Mouse (Mus musculus): ENCODE measurements at regions not wholly inside any gene's neighbourhood (a gene's known extent, or its start where the extent isn't known, plus 50 kb on each side); places are given as distances from the start of the nearest gene placed in this dataset.

DNA sequence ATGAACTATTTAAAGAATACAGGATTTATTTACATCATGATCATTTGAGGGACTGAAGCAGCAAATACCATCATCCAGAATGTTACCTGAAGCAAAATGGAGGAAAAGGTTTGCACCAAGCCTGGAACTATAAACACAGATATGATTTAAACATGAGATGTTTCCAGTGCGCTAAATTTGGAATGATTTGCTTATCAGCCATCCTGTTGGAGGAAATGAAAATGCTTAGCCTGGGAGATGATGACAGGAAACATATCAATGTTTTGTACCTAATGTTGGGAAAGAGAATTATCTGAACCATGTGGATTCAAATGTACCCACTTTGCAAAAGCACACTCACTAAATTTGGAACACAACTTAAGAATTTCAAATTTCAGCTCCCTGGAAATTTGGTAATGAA, 149.3 kb downstream of the Adgra3 start:
- no peak for TF ChIP-seq CTCF (IDR thresholded peaks at IDR 0.05)
- no peak overlapping the region for H3K27ac ChIP-seq
- H3K4me3 ChIP-seq, result no peak overlapping the region
- no peak for DNase-seq
- intact Hi-C loops (cut with DNase I), result no loop called here

DNA sequence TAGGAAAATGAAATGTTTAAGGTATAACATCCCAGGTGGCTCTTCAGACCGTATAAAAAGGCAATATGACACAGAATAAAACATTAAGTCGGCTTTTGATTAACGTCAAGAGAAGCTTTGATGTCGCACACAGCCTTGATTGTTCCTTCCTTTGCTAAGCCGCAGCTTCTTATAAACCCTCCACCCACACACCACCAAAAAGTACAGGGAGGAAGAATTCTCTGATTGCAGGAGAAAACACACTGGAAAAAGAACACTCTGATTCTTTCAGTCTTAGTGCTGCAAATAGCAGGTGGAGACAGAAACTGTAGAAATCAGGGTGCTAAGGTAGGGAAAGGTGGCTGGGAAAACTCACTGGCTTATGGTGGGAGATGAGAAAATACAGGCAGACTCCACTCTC, 162.7 kb downstream of the Adgra3 start:
- intact Hi-C loops (cut with DNase I), result no loop called here
- no peak for TF ChIP-seq CTCF (IDR thresholded peaks at IDR 0.05)
- DNase-seq, result no peak
- Histone ChIP-seq H3K27ac (no peak overlapping the region), H3K4me3 (no peak overlapping the region)

GRCm38 (mm10) chr5:49880383-49880782, 178.4 kb downstream of the Adgra3 start:
- TF ChIP-seq CTCF (IDR thresholded peaks at IDR 0.05), result no peak
- intact Hi-C loops (cut with DNase I), result no loop called here
- no peak overlapping the region for H3K27ac ChIP-seq
- DNase-seq, result no peak
- H3K4me3 ChIP-seq, result no peak overlapping the region

DNA sequence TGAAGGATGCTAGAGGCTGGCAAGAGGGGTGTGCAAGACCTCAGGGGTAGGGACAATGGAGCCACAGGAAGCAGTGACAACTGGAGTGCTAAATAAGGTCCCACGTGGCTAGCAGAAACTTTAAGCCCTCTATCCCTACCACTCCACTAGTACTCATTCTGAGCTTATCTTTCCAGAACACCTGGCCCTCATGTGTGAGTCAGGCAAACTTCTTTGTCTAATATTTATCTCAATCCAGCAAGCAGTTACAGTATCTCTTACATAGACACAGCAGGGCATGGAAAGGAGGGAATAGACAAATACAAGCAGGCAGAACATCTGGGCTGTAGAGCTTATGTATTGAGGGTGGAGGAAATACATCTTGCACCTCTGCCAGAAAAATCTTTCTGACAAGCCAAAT, 182.6 kb downstream of the Adgra3 start:
- H3K4me3 ChIP-seq, result no peak overlapping the region
- no peak for TF ChIP-seq CTCF (IDR thresholded peaks at IDR 0.05)
- no peak overlapping the region for H3K27ac ChIP-seq
- intact Hi-C loops (cut with DNase I), result no loop called here
- DNase-seq, result no peak

- H3K27ac ChIP-seq, result no peak overlapping the region
- DNase-seq, result no peak
- TF ChIP-seq CTCF (IDR thresholded peaks at IDR 0.05), result peak; percentile 44
- intact Hi-C loops (cut with DNase I), result no loop called here
- no peak overlapping the region for H3K4me3 ChIP-seq
Observed at GRCm38 (mm10) chr5:49857202-49857601, 201.6 kb downstream of the Adgra3 start.

DNA sequence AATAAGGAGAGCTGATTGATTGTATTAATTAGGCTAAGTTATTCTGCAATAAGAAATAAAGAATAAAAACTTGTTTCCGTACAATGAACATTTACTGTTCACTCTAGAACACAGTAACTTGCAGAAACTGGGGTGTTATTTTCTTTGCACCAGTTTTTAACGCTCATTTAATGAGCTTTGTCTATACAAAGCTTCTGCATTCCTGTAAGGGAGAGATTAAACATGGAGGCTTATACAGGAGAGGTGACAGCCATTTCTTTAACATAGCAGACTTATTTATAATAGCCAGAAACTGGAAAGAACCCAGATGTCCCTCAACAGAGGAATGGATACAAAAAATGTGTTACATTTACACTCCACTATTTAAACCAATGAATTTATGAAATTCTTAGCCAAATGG, 202.8 kb downstream of the Adgra3 start:
- Histone ChIP-seq H3K4me3 (no peak overlapping the region), H3K27ac (no peak overlapping the region)
- no peak for DNase-seq
- no peak for TF ChIP-seq CTCF (IDR thresholded peaks at IDR 0.05)
- intact Hi-C loops (cut with DNase I), result no loop called here

GRCm38 (mm10) chr5:49848680-49849079, 210.1 kb downstream of the Adgra3 start:
- no peak for DNase-seq
- TF ChIP-seq CTCF (IDR thresholded peaks at IDR 0.05), result no peak
- no peak overlapping the region for H3K27ac ChIP-seq
- no peak overlapping the region for H3K4me3 ChIP-seq
- intact Hi-C loops (cut with DNase I), result no loop called here

DNA sequence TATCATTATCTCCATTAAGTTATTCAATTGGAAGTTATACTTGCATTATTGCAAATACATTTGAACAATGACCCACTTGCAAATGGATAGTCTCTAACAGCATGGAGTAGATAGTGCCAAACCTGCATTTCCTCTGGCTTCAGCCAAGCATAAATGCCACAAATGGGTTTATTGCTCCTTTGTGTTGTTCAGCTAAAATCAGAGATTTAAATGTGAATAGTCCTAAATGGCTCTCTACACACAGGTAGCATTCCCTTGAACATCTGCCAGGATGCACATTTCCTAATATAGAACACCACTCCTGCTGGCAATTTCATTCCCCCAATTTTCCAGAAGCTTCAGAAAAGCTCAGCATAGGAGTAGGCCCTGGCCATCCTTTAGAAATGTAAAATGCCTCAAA, 210.6 kb downstream of the Adgra3 start:
- intact Hi-C loops (cut with DNase I), result no loop called here
- DNase-seq, result no peak
- no peak overlapping the region for H3K27ac ChIP-seq
- no peak overlapping the region for H3K4me3 ChIP-seq
- no peak for TF ChIP-seq CTCF (IDR thresholded peaks at IDR 0.05)

GRCm38 (mm10) chr5:49818832-49819231, 240.0 kb downstream of the Adgra3 start:
- TF ChIP-seq CTCF (IDR thresholded peaks at IDR 0.05), result no peak
- Histone ChIP-seq H3K27ac (no peak overlapping the region), H3K4me3 (no peak overlapping the region)
- DNase-seq, result no peak
- intact Hi-C loops (cut with DNase I), result no loop called here

GRCm38 (mm10) chr5:49816751-49817150, 242.1 kb downstream of the Adgra3 start:
- DNase-seq, result no peak
- intact Hi-C loops (cut with DNase I), result no loop called here
- H3K27ac ChIP-seq, result no peak overlapping the region
- H3K4me3 ChIP-seq, result no peak overlapping the region
- TF ChIP-seq CTCF (IDR thresholded peaks at IDR 0.05), result no peak

- intact Hi-C loops (cut with DNase I), result no loop called here
- no peak for DNase-seq
- Histone ChIP-seq H3K27ac (no peak overlapping the region), H3K4me3 (no peak overlapping the region)
- TF ChIP-seq CTCF (IDR thresholded peaks at IDR 0.05), result no peak
Observed at GRCm38 (mm10) chr5:49813335-49813734, 245.5 kb downstream of the Adgra3 start.

- TF ChIP-seq CTCF (IDR thresholded peaks at IDR 0.05), result no peak
- intact Hi-C loops (cut with DNase I), result no loop called here
- Histone ChIP-seq H3K4me3 (no peak overlapping the region), H3K27ac (no peak overlapping the region)
- no peak for DNase-seq
Observed at GRCm38 (mm10) chr5:49788494-49789160, 263.9 kb upstream of the Kcnip4 start.

GRCm38 (mm10) chr5:49783728-49784127, 259.0 kb upstream of the Kcnip4 start:
- TF ChIP-seq CTCF (IDR thresholded peaks at IDR 0.05), result no peak
- no peak overlapping the region for H3K27ac ChIP-seq
- DNase-seq, result no peak
- intact Hi-C loops (cut with DNase I), result no loop called here
- H3K4me3 ChIP-seq, result no peak overlapping the region

DNA sequence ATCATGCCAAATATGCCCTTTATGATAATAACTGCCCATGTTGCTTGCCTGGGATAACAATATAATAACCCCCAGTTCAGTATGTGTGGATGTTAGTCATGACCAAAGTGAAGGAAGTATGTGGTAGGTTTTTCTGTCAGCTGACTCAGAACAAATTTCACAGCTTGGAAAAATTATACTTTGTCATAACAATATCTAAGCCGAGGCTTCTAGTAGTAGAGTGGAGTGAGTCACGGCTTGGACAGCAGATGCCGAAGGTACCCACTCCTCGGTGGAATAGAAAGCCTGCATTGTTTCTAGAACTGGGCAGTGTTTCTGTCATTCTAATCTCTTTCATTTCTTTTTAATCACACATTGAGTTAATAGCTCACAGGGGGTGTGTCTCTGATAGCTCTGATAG, 236.3 kb upstream of the Kcnip4 start:
- TF ChIP-seq CTCF (IDR thresholded peaks at IDR 0.05), result no peak
- Histone ChIP-seq H3K4me3 (no peak overlapping the region), H3K27ac (no peak overlapping the region)
- intact Hi-C loops (cut with DNase I), result no loop called here
- no peak for DNase-seq
